Mouse (Mus musculus): ENCODE data around the gene Hsd3b7.

DNA sequence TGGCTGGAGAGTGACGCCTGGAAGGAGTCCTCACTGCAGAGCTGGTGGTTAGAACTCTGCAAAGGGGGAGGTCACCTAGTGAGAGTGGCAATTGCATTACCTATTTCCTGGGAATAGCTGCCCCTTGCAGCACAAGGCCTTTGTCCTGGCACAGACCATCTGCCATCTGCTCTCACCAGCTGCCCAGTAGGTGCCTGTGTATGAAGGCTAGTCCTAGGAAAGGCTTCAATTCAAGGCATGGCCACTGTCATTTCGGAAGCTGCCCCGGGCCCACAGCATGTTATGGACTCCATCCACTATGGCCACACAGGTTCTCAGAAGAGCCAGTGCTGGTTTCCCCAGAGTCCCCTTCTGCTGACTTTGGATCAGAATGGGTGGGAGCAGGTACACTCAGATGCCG, 1.8 kb upstream of the Hsd3b7 start:
- TF ChIP-seq GATA1 (IDR thresholded peaks at IDR 0.05; ENCODE audit: low read length): no peak
- no peak for TF ChIP-seq TAL1 (IDR thresholded peaks at IDR 0.05; ENCODE audit: low read length)
